Mouse (Mus musculus) right cerebral cortex, adult 18-20 months (tissue): ENCODE results near the gene Galnt6.
"Not testable (repeated sequence)": the region's sequence is repeated elsewhere in the genome, so short reads cannot be mapped to it uniquely, and the experiment has no call there.

Source experiments
- DNase-seq: peaks from one replicate; pipeline ENCODE4 v3.0.0; 2022; ENCODE audit warnings: mixed read lengths

The Galnt6 gene

GRCm38 (mm10) chr15:100729281-100729985, at the start of gene Galnt6:
Gene Galnt6, minus strand, starts transcription at chr15:100729376.
- no peak for DNase-seq

GRCm38 (mm10) chr15:100777020-100778016, 48.1 kb upstream of the Galnt6 start:
- DNase-seq = peak; percentile 70

DNA sequence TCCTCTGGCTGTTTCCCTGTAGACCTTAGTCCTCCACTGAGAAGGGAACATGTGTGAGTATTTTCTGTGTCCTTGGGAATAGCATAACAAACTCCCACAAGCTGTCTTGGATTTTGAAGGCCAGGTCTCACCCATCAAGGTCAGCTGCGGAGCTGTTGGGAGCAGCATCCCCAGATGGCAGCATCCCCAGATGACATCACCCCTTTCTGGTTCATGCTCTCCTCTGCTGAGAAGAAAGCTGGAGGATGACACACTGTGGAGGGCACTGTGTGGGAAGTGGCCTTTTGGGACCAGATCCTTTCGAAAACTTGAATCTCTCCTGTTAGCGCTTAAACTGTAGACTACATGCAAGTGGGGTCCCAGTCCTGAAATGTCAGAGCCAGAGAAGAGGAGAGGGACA, 47.2 kb upstream of the Galnt6 start:
- no peak for DNase-seq

DNA sequence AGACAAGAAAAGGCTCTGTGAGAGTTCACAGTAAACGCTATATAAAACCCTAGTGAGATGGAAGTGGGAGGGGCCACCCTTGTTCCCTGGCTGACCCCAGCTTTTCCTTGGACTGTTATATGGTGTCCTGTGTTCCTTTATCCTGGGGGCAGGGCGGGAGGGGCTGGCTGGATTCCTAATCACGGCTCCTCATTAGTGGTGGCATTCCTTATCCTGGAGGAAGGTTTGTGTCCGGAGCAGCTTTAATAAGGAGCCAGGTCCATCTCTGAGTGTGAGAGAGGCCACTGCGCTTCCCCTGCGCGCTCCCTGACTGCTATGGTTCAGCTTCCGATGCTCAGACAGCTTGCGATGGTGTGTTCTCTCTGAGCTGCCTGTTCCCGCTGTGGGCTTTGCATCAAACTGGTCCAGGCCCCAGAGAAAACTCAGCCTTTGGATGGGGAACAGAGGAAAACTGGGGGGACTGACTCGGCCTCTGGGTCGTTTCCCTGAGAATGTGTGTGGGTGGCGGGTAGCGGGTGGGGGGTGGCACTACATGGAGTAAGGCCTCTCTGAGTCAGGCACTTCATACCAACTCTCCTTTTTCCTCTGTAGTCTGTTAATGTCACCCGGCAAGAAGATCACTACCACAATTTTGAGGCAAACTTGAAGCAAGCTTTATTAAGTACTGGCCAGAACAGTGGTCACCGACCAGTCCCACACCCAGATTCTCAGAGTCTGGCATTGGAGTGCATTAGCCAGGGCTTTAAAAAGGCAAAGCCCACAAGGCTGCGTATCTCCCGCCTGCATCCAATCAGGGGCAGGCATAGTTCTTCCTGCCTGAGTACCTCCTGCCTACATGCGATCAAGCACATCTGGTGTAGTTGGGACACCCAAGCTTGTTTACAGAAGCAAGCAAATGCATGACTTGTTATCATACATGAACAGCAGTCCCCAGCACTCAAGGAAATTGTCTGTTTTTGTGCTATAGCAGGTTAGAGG, 46.3 kb upstream of the Galnt6 start:
- no peak for DNase-seq

GRCm38 (mm10) chr15:100773859-100774258, 44.7 kb upstream of the Galnt6 start:
- not testable (repeated sequence) for DNase-seq

GRCm38 (mm10) chr15:100772685-100773084, 43.5 kb upstream of the Galnt6 start:
- DNase-seq = no peak

DNA sequence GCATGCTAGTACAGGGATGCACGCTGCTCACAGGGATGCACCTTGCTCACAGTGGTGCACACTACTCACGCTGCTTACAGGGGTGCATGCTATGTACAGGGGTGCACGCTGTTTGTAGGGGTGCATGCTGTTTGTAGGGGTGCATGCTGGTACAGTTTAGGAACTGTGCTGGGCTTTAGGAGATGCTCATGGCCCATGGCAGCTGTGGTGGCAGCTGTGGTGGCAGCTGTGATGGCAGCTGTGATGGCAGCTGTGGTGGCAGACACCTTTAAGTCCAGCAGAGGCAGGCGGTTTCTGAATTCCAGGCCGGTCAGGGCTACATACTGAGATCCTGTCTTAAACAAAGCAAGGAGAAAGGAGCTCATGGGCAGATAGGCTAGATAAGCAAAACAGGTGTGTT, 41.2 kb upstream of the Galnt6 start:
- no peak for DNase-seq

DNA sequence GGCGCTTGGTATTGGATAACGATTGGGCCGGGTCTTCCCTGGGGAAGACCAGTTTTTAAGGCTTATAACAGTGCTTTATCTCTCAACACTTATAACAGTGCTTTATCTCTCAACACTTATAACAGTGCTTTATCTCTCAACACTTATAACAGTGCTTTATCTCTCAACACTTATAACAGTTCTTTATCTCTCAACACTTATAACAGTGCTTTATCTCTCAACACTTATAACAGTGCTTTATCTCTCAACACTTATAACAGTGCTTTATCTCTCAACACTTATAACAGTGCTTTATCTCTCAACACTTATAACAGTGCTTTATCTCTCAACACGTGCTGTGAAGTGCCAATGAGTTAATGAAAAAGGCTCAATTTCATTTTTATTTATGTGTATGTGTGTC, 39.8 kb upstream of the Galnt6 start:
- DNase-seq = not testable (repeated sequence)

GRCm38 (mm10) chr15:100767851-100768250, 38.7 kb upstream of the Galnt6 start:
- no peak for DNase-seq

DNA sequence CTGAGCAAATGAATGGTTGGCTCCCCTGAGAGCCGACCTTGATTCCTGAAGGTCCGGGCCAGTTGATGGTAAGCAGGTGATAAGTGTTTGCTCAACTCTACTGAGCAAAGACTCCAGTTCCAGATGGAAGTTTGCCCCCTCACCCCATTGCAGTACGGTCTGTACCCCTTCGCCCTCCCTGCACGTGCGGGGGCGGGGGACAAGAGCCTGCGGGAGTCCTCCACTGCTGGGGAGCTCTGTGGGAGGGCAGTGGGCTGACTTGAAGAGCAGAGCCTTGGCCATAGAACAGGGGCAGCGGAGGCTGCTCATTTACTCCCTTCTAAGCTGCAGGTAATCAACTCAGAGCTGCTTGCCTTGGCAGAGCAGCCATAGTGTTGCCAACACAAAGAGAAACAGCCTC, 37.6 kb upstream of the Galnt6 start:
- no peak for DNase-seq

DNA sequence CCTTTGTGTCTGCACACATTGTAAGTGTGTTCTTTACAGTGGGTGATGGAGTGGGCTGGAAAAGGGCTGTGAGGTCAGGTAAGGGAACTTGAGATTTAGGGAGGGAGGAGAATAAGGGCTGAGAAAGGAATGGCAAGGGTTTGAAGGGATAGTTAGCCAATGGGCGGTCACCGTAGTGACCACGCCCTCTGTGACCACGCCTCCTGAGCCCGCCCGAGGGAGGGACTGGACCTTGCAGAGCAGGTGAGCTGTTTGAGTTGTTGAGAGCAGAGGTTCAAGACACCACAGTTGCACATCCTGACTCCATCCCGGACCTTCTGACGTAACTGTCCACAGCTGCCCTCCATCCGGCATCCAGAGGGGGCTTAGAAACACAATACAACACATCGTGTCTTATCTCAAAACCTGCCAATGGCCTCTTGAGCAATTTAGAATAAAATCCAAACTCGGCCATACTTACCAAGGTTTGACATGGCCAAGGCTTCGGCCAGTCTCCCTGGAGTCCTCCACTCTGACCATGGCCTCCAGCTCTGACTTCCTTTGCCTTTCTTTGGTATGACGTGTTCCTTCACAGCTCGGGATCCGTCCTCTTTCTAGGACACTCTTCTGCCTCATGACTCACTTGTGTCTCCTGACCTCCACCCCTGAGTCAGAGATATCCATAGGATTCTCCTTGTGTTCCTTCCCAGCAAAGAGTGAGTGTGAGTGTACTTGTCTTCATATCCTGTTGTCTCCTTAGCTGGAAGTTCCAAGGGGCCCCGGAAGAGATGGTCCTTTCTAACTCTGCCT, 35.2 kb upstream of the Galnt6 start:
- DNase-seq = no peak

GRCm38 (mm10) chr15:100762649-100763048, 33.5 kb upstream of the Galnt6 start:
- DNase-seq = no peak

GRCm38 (mm10) chr15:100761419-100762185, 32.4 kb upstream of the Galnt6 start, which contains the start of gene Slc4a8:
Gene Slc4a8, plus strand, starts transcription at chr15:100761747.
- peak; percentile 96 for DNase-seq

DNA sequence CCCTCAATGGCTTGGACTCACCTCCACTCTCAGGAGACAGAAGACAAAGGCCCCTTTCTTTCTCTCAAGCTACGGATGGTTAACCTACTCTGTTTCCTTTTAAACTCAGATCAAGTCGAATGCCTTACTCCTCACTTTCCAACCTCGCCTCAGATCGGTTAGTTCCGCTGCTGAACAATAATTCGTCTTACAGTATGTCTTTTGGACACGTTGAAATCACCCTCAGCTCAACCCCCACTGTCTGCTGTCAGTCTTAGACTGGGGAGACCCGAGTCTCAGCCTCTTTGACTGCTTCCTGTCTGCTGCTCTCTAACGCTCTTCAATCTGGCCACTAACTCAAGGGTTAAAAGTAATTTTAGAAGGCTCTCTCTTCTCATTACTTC, 31.9 kb upstream of the Galnt6 start:
- DNase-seq = no peak

- no peak for DNase-seq
Measured at GRCm38 (mm10) chr15:100759286-100759685, 30.1 kb upstream of the Galnt6 start.

- DNase-seq = peak; percentile 66
Measured at GRCm38 (mm10) chr15:100757527-100757978, 28.4 kb upstream of the Galnt6 start.

- no peak for DNase-seq
Measured at GRCm38 (mm10) chr15:100755881-100756624, 26.9 kb upstream of the Galnt6 start.

- no peak for DNase-seq
Measured at GRCm38 (mm10) chr15:100755498-100755859, 26.3 kb upstream of the Galnt6 start.

DNA sequence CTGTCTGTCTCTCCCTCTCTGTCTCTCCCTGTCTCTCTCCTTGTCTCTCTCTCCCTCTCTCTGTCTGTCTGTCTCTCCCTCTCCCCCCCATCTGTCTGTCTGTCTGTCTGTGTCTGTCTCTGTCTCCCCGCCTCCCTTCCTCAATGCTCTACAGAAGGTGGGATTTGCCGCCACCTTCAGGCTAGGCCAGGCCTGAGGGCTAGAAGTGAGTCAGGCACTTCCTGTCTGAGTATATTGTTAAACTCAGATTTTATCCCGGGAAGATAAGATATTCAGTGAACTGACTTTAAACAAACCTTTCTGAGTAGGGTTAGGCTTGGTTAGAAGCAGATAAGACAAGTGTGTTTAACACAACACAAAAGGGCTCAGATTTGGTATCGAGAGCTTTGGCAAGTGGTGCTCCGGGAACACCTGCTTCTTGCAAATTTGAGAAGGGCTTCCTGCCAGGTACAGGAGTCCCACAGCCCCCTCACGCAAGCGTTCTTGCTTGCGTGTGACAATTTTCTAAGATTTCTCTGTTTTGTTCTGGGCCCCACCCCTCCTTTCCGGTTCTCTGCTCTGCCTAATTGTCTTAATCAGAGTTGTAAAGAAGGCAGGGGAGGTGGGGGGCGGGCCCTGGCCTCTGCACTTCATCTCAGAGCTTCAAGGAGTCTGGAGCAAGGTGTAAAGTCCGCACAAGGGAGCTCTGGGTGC, 25.8 kb upstream of the Galnt6 start:
- no peak for DNase-seq
